Mouse (Mus musculus): ENCODE measurements around the gene Ctdspl2. TPM values are rescaled to one million over a fixed set of nuclear protein-coding genes. Genes with fewer than 3 reads are reported as not detected.
A peak's percentile ranks its signal among the peaks of the same experiment; 100 is the strongest.
"Not testable (repeated sequence)": the region's sequence is repeated elsewhere in the genome, so short reads cannot be mapped to it uniquely, and the experiment has no call there.

Ctdspl2 gene
- total RNA-seq (2014; fragmentation: Nextera tagmentation) (107 and 137 TPM in 2 replicates), total RNA-seq (2017) (75.4 and 79.1 TPM in 2 replicates), polyA plus RNA-seq (2012) (3.7 and 5.3 TPM in 2 replicates)

DNA sequence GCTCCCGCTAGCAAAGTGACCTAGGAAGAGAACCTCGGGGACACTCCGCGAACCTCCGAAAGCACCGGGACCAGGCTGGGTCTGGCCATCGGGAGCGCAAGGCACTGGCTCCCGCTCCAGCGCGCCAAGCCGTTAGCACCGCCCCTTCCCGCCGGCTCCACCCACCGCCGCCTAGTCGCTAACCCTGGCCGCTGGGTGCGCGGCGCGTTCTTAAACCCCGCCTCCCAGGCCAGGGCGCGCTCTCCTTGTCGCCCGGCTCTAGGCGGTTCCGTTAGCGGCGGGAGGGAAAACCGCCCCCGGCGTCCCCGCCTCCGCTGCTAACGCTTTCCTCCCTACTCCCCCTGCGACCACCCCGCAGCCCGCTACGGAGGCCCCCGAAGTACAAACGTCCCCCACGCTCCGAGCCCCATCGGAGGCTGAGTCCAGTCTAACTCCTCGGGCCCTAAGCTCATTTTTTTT lies at the start of gene Ctdspl2, which contains the start of gene Mageb3:
TSS of gene Ctdspl2 (plus strand) at position 237 of the 459 bp plus-strand sequence.
TSS of gene Mageb3 (minus strand) at position 328 of the 459 bp plus-strand sequence.
- DNase-seq (ENCODE audit: low spot score), result peak; percentile 93
- TF ChIP-seq TAL1 (conservative IDR thresholded peaks at IDR 0.05; ENCODE audit: low read depth, low read length), result no peak
- TF ChIP-seq GATA1 (IDR thresholded peaks at IDR 0.05; ENCODE audit: borderline replicate concordance, low read length), result no peak
- TF ChIP-seq POLR2AphosphoS5 (IDR thresholded peaks at IDR 0.05; ENCODE audit: insufficient replicate concordance, low read depth, low read length), result no peak
- no peak for TF ChIP-seq GATA2 (IDR thresholded peaks at IDR 0.05; ENCODE audit: borderline replicate concordance, low read depth, low read length)
- Histone ChIP-seq H3K27me3 (ENCODE audit: insufficient read depth, low read length) (no peaks in the 10 kb centered on the region), H3K4me1 (ENCODE audit: insufficient read depth, low read depth, low read length) (peaks cover 24% of the 10 kb centered on the region), H3K9me3 (replicated peaks) (no peaks in the 10 kb centered on the region), H3K36me3 (replicated peaks) (peaks cover 19% of the 10 kb centered on the region), H3K4me3 (ENCODE audit: low read depth, low read length) (peak within 1 kb of the TSS; percentile 98)
- ATAC-seq (ENCODE audit: extremely low read depth, insufficient number of reproducible peaks, low FRiP score, poor library complexity, severe bottlenecking), result peak; percentile 88

GRCm38 (mm10) chr2:121909975-121910374 lies 45.8 kb upstream of the Ctdspl2 start:
- Histone ChIP-seq H3K4me3 (ENCODE audit: low read depth, low read length) (no peak overlapping the region), H3K36me3 (replicated peaks) (peaks cover 49% of the 10 kb centered on the region), H3K9me3 (replicated peaks) (no peaks in the 10 kb centered on the region), H3K4me1 (ENCODE audit: insufficient read depth, low read depth, low read length) (no peaks in the 10 kb centered on the region), H3K27me3 (ENCODE audit: insufficient read depth, low read length) (no peaks in the 10 kb centered on the region)
- ATAC-seq (ENCODE audit: extremely low read depth, insufficient number of reproducible peaks, low FRiP score, poor library complexity, severe bottlenecking) (no peak), DNase-seq (ENCODE audit: low spot score) (no peak)
- TF ChIP-seq GATA1 (IDR thresholded peaks at IDR 0.05; ENCODE audit: borderline replicate concordance, low read length), result no peak
- no peak for TF ChIP-seq TAL1 (conservative IDR thresholded peaks at IDR 0.05; ENCODE audit: low read depth, low read length)
- TF ChIP-seq POLR2AphosphoS5 (IDR thresholded peaks at IDR 0.05; ENCODE audit: insufficient replicate concordance, low read depth, low read length), result no peak
- TF ChIP-seq CTCF (IDR thresholded peaks at IDR 0.05; ENCODE audit: low read depth, low read length), result no peak
- no peak for TF ChIP-seq GATA2 (IDR thresholded peaks at IDR 0.05; ENCODE audit: borderline replicate concordance, low read depth, low read length)

- no peak for ATAC-seq (ENCODE audit: extremely low read depth, insufficient number of reproducible peaks, low FRiP score, poor library complexity, severe bottlenecking)
Observed at GRCm38 (mm10) chr2:121916047-121916970, 39.5 kb upstream of the Ctdspl2 start.

DNA sequence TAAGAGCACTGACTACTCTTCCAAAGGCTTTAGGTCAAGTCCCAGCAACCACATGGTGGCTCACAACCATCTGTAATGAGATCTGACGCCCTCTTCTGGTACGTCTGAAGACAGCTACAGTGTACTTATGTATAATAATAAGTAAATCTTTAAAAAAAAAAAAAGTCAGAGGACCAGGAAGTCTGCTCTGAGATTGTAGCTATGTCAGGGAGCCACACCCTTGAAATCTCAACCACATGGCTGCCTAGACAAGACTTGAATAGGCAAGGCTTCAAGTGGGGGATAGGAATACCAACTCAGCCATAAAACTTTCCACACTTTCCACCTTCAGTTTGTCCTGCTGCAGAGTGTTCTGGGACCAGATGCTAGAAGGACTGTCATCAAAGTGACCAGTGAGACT lies 18.2 kb upstream of the Ctdspl2 start:
- H3K4me1 ChIP-seq (ENCODE audit: insufficient read depth, low read depth, low read length); H3K4me3 ChIP-seq (ENCODE audit: low read depth, low read length); DNase-seq (ENCODE audit: low spot score); H3K27me3 ChIP-seq (ENCODE audit: insufficient read depth, low read length); H3K9me3 ChIP-seq (replicated peaks); ATAC-seq (ENCODE audit: extremely low read depth, insufficient number of reproducible peaks, low FRiP score, poor library complexity, severe bottlenecking): not testable (repeated sequence)
- peaks cover 14% of the 10 kb centered on the region for H3K36me3 ChIP-seq (replicated peaks)

More at GRCm38 (mm10) chr2:121916047-121916970, 39.5 kb upstream of the Ctdspl2 start:
- no peak for DNase-seq (ENCODE audit: low spot score)
- Histone ChIP-seq H3K4me1 (ENCODE audit: insufficient read depth, low read depth, low read length) (no peaks in the 10 kb centered on the region), H3K27me3 (ENCODE audit: insufficient read depth, low read length) (no peaks in the 10 kb centered on the region), H3K9me3 (replicated peaks) (no peaks in the 10 kb centered on the region), H3K36me3 (replicated peaks) (peaks cover 31% of the 10 kb centered on the region), H3K4me3 (ENCODE audit: low read depth, low read length) (no peak overlapping the region)
- no peak for TF ChIP-seq TAL1 (conservative IDR thresholded peaks at IDR 0.05; ENCODE audit: low read depth, low read length)
- TF ChIP-seq POLR2AphosphoS5 (IDR thresholded peaks at IDR 0.05; ENCODE audit: insufficient replicate concordance, low read depth, low read length), result no peak
- no peak for TF ChIP-seq GATA2 (IDR thresholded peaks at IDR 0.05; ENCODE audit: borderline replicate concordance, low read depth, low read length)
- TF ChIP-seq CTCF (IDR thresholded peaks at IDR 0.05; ENCODE audit: low read depth, low read length), result no peak
- no peak for TF ChIP-seq GATA1 (IDR thresholded peaks at IDR 0.05; ENCODE audit: borderline replicate concordance, low read length)

DNA sequence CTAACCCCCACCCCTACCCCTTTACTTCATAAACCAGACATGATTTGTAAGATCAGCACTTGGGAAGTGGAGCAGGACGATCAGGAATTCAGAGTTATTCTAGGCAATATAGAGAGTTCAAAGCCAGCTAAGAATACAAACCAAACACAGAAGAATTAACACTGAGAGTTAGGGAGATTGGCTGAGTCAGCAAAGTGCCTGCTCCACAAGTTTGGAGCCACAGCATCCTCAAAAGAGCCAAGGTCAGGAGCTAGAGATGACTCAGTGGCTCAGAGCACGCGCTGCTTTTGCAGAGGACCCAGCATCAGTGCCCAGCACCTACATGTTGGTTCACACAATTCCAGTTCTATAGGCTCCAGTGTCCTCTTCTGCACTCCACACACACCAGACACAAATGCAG lies 12.4 kb upstream of the Ctdspl2 start:
- no peaks in the 10 kb centered on the region for H3K36me3 ChIP-seq (replicated peaks)
- no peaks in the 10 kb centered on the region for H3K27me3 ChIP-seq (ENCODE audit: insufficient read depth, low read length)
- H3K4me1 ChIP-seq (ENCODE audit: insufficient read depth, low read depth, low read length), result no peaks in the 10 kb centered on the region
- no peak overlapping the region for H3K4me3 ChIP-seq (ENCODE audit: low read depth, low read length)
- ATAC-seq (ENCODE audit: extremely low read depth, insufficient number of reproducible peaks, low FRiP score, poor library complexity, severe bottlenecking) (no peak), DNase-seq (ENCODE audit: low spot score) (no peak)
- no peak for TF ChIP-seq GATA2 (IDR thresholded peaks at IDR 0.05; ENCODE audit: borderline replicate concordance, low read depth, low read length)
- TF ChIP-seq CTCF (IDR thresholded peaks at IDR 0.05; ENCODE audit: low read depth, low read length), result no peak
- no peak for TF ChIP-seq GATA1 (IDR thresholded peaks at IDR 0.05; ENCODE audit: borderline replicate concordance, low read length)
- TF ChIP-seq TAL1 (conservative IDR thresholded peaks at IDR 0.05; ENCODE audit: low read depth, low read length), result no peak
- no peak for TF ChIP-seq POLR2AphosphoS5 (IDR thresholded peaks at IDR 0.05; ENCODE audit: insufficient replicate concordance, low read depth, low read length)
- H3K9me3 ChIP-seq (replicated peaks), result no peaks in the 10 kb centered on the region

DNA sequence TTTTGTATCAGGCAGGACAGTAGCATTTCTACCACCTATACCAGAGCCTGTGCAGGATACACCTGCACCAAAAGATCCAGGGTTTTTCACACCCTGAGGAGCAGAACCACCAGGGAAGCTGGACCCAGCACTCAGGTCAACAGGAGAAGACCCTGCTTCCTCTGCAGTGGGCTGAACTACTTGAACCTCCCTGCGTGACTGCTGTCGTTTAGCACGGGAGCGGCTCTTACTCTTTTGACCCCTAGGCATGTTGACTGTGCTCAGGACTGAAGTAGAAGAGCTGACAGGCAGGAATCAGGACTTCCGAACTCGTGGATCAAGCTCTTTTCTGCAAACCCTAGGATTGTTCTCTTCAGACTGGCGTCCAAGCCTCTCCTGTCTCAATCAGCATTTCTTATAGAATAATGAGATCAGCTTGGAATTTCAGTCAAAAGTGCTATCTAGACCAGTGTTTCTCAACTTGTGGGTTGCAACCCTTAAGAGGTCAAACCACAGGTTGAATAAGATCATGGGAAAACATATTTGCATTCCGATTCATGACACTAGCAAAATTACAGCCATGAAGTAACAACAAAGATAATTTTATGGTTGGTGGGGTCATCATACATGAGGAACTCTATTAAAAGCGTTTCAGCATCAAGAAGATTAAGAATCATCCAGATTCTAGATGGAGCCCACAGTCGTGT lies 687 bp upstream of the Ctdspl2 start:
- Histone ChIP-seq H3K36me3 (replicated peaks) (peaks cover 12% of the 10 kb centered on the region), H3K27me3 (ENCODE audit: insufficient read depth, low read length) (no peaks in the 10 kb centered on the region), H3K4me3 (ENCODE audit: low read depth, low read length) (peak overlapping the region; percentile 98), H3K4me1 (ENCODE audit: insufficient read depth, low read depth, low read length) (peaks cover 24% of the 10 kb centered on the region), H3K9me3 (replicated peaks) (no peaks in the 10 kb centered on the region)
- TF ChIP-seq GATA2 (IDR thresholded peaks at IDR 0.05; ENCODE audit: borderline replicate concordance, low read depth, low read length) (no peak), POLR2AphosphoS5 (IDR thresholded peaks at IDR 0.05; ENCODE audit: insufficient replicate concordance, low read depth, low read length) (no peak), CTCF (IDR thresholded peaks at IDR 0.05; ENCODE audit: low read depth, low read length) (no peak), GATA1 (IDR thresholded peaks at IDR 0.05; ENCODE audit: borderline replicate concordance, low read length) (no peak), TAL1 (conservative IDR thresholded peaks at IDR 0.05; ENCODE audit: low read depth, low read length) (no peak)
- ATAC-seq (ENCODE audit: extremely low read depth, insufficient number of reproducible peaks, low FRiP score, poor library complexity, severe bottlenecking) (no peak), DNase-seq (ENCODE audit: low spot score) (no peak)
